Mouse (Mus musculus) left cerebral cortex, postnatal 36 days (tissue): Measurements from ENCODE around the gene Zbtb5. TPM values are rescaled to one million over a fixed set of nuclear protein-coding genes. Genes with fewer than 3 reads are reported as not detected.
"Not testable (repeated sequence)": the region's sequence is repeated elsewhere in the genome, so short reads cannot be mapped to it uniquely, and the experiment has no call there.

Experiments used
- DNase-seq, 2 experiments: peaks; one replicate each; pipeline ENCODE4 v3.0.0; 2021 to 2022; ENCODE audit warnings: low spot score in 2 of 2, mixed read lengths in 1 of 2
- intact Hi-C: fragments of 180-260 bp; cut with DNase I; formaldehyde crosslinking; loops from one replicate; pipeline ENCODE4 v1.15.1; 2025
- total RNA-seq, 2 experiments: library from RNA; stranded (reverse); gene quantifications; 2 replicates each; pipeline ENCODE4 v1.2.3; 2021

The Zbtb5 gene
- total RNA-seq, 2 experiments from 2014 or later, result 8.0 to 8.8 TPM

DNA sequence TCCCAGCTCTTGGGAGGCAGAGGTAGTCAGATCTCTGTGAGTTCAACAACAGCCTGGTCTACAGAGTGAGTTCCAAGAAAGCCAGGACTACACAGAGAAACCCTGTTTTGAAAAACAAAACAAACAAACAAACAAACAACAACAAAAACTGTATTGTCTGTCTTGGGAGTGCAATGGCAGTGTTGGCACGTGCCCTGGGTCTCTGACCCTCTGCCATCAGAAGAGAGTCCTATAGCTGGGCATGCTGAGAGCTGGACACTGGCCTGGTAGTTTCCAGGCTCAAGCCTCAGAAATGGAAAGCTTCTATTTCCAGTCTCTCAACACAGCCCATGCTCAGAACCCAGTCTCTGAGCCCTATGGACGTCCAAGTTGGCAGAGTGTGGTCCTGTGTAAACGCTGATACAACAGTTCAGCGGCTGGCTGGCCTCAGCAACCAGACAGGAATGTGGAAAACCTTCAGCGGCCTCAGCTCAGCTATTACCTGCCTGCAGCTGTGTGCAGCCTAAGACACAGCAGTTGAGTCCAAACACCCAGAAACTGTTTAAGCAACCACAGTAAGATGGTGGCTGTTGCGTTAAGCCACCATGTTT, 36.1 kb downstream of the Zbtb5 start:
- intact Hi-C loops, result no loop called here

DNA sequence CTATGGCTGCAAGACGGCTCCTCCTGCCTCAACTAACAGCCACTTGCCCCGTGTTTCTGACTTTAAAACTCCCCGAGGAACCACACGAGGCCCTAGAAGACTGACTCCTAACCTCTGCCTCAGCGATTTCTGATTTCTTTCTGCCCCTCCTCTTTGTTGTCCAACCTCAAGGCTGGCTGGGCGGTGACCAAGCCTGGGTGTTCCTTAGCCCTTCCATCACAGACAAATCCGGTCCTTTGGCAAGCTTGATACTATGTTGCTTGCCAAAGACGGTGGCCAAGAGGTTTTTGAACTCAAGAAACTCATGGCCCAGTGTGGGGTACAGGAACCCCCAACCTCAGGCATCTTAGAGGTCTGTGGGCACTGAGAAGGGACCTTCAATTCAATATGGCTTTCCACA, 37.9 kb downstream of the Zbtb5 start:
- intact Hi-C loops, result no loop called here
- DNase-seq, result no peak

More for the DNA sequence above, 36.1 kb downstream of the Zbtb5 start:
- no peak for DNase-seq

DNA sequence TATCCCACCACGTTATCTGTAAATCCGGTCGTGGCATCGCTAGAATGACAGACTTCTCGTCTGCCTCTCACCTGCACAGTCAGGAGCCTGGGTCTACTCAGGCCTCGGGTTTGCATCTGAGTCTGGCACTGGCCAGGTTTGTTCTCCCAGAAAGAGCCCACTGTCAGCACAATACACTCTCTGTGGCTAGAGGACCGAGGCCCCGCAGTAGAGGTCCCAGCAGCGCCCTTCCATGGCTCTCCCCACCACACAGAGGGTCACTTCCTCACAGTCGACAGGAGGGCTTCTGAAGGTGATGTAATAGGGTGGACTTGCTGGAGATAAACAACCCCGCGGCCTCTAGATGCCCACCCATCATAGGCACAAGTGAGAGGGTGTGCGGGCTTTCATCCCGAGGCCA, 38.3 kb downstream of the Zbtb5 start:
- DNase-seq, result no peak
- intact Hi-C loops, result loop anchor here (2.0 kb wide), 1 partner anchor 39 kb away; the partner anchor contains the start of gene Zbtb5

DNA sequence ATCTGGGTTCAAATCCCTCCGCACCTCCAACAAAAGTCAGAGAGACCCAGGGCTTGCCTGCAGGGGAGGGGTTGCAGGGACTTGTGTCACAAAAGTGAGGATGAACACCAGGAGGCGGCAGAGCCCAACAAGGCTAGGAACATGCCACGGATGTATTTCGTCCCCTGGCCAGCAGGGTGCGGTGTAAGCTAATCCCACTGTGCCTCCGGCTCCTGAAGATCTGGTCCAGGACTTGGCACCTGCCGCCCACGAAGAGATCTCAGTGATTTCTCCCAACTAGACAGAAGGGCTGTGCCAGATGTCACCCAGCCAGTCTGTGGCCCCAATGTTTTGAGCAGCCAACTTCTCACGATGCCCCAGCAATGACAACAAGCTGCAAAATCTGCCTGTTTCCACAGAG, 38.8 kb downstream of the Zbtb5 start:
- intact Hi-C loops, result loop anchor here (2.0 kb wide), 1 partner anchor 39 kb away; the partner anchor contains the start of gene Zbtb5
- DNase-seq, result peak; percentile 87 to 89

DNA sequence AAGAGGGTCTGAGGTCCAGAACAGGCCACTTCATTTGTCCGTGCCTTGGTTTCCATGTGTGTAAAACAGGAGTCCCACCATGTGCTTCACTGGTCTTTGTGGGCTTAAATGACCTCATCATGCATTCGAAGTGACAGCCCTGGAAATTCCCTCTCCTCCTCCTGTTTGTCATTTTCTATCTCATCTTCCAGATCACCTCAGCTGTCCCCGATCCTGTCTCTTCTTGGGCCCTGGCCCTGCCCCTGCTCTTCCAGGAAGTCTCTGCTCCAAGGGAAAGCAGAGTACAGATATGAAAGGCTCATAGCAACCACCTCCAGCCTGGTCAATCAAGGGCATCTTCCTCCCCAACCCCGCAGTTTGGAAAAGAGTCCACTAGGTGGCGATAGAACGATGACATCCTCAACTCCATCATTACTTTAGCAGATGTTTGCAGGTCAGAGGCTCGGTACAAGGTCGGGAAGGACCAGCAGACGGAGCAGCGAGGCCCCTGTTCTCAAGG, 41.6 kb downstream of the Zbtb5 start:
- no peak for DNase-seq
- intact Hi-C loops, result no loop called here

DNA sequence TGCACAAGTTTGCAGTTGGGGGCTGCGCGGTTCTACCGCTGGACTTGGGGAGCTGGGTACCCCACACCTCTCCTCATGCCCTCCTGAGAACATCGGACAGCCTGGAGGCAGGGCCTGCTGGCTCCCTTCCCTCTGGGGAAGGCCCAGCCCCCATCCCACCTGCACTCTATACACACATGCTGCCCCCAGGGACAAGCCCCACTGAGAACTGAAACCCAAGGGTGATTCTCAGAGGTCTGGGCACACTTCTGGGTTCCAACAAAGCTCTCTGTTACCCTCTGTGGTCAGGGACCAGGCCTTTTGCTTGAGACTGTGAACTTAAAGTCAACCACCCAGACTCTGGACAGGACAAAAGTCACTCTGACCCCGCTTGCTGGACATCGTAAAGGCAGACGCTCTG, 42.2 kb downstream of the Zbtb5 start:
- DNase-seq, result no peak
- intact Hi-C loops, result no loop called here

DNA sequence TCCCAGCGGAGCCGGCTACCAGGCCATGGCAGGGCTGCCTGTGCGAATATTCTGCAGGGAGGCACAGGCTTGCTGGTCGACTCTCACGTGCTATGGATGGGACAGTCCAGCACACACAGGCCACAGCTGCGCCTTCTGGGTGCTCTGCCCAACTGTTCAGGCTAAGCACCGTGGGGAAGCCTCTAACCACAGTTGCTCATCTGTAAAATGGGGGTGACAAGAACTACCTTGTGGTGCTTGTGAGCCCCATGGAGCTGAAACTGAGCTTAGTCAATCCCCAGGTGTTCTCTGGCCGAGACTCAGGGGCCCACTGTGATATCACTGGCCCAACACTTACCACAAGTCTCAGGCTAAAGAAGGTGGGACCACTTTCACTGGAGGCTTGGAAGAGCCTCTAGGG, 44.8 kb downstream of the Zbtb5 start:
- intact Hi-C loops, result no loop called here
- DNase-seq, result no peak

DNA sequence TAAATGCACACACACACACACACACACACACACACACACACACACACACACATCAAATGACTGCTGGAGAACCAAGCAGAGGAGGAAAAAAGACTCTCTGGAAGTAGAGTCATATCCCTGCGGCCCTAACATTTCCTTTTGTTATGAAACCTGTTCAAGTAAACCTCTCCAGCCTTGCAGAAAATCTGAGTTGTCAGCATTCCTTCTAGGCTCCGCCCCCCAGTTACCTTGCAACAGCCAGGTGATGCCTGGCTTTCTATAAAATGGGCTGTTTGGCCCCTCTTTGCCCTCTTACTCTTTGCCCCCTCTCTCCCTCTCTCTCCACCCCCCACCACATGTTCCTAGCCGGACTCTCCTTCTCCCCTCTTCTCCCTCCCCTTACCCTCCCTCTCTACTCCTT, 46.5 kb downstream of the Zbtb5 start:
- intact Hi-C loops, result no loop called here
- no peak for DNase-seq

DNA sequence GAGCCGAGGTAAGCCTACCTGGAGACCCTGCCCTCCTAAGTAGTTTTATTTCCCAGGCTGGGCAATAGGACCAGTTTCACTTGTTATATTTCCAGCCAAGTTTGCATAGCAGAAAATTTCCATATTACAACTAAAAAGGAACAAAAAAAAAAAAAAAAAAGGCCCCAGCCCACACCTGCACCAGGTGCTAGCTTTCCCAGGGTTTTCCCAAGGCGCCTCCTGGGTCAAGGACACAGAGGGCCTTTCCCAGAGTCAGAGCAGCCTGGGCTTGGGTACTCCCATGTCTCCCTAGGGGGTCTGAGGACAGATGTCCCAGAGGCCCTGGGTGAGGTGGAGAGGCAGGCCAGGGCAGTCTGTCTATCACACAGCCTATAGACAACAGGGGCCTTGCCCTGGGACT, 47.0 kb downstream of the Zbtb5 start:
- DNase-seq, result no peak
- intact Hi-C loops, result no loop called here

DNA sequence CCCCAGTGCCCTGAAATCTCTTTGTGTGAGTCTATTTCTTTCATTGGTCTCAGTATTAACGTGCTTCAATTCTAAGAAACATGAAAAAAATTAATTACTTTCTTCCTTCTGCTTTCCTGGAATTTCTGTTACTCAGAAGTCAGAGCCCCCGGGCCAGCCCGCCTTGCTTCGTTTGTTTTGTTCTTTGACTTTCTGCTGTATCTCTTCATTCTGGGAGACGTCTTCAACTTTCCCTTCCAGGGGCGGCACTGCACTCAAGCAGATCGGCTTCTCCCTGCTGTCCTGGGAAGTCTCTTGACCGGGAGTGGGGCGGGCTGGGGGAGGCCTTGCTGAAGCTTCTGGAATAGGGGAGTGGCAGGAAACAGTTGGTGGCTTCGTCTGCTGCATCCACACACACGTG, 49.1 kb downstream of the Zbtb5 start:
- intact Hi-C loops, result no loop called here
- no peak for DNase-seq

DNA sequence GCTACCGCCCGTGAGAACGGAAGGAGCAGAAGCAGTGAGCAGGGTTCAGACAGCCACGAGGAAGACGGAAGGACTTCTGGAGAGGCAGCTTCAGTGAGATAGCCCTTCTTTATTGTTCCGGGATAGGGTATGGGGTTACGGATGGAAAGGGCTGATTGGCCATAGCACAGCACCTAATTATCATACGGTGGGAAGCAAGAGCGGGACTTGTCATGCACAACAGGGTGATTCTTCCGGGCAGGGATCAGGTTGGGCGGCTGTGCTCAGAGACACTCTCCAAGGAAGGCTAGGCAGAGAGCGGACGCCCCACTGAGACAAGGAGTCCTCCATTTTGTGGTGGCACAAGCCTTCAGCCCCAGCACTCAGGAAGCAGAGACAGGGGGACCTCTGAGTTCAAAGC, 53.0 kb downstream of the Zbtb5 start:
- intact Hi-C loops, result no loop called here

DNA sequence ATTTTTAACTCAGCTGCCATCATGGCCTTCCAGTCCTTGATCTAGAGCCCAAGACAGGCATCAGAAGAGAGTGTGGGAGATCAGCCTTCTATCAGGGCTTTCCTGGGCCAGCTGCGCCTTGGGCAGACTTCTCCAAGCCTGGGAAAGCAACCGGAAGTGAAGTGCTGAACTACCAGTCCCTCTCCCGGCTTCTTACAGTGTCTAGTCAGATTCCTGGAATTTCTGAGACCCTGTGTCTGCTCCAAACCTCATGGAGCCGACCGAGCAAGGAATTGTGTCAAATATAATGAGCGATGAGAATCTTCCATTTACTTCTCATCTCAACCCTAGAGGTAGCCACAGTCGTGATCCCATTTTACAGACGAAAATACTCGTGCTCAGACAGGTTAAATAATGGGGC, 53.4 kb downstream of the Zbtb5 start:
- intact Hi-C loops, result no loop called here
- DNase-seq, result no peak

More for the DNA sequence above, 53.0 kb downstream of the Zbtb5 start:
- no peak for DNase-seq

DNA sequence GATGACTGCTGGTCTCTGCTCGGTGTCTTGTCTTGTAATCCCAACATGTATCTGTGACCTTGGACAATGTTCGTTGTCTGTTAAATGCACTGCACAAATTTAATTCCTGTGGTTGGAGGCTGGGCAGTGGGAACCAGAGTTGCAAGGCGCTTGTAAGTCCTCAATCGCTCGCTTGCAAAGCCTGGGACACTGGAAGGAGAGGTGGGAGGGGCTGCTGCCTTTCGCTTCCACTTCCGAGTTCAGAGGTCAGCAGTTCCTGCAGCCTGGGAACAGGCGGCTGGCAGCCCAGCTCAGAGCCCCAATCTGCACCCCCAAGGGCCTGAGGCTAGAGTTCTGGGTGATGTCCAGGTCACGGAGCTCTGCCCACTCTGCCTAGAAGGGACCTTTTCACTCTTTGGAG, 59.2 kb downstream of the Zbtb5 start:
- intact Hi-C loops, result no loop called here
- no peak for DNase-seq

DNA sequence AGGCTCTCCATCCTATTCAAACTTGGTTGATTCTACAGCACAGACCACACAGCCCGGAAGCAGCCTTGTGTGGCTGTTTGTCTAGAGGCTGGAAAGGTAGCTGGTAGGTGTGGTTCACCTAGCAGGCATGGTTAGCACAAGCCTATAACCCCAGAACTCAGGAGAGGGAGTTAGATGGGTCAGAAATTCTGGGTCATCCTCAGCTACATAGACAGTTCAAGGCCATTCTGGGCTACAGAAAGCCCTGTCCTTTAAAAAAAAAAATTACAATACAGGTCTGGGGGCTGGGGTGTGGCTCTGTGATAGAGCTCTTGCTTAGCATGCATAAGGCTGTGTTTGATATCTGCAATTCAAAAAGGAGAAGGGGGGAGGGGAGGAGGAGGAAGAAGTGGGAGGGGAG, 63.9 kb downstream of the Zbtb5 start:
- DNase-seq, result no peak
- intact Hi-C loops, result no loop called here

DNA sequence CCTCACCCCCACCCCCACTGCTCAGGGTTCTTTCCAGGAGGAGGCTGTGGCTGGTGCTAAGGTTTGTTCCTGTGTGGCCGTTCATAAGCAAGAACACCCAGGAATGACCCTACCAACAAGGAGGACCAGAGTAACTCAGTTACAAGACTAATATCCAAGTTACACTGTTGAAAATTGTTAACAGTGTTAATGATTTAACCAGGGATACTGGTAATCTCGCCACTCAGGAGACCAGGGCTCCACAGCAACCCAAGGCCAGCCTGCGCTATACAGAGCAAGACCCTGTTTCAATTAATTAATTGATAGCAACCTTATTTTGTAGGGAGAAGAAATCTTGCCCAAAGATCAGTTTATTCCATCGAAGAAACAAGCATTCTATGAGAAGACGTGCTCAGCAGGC, 64.7 kb downstream of the Zbtb5 start:
- no peak for DNase-seq
- intact Hi-C loops, result no loop called here

DNA sequence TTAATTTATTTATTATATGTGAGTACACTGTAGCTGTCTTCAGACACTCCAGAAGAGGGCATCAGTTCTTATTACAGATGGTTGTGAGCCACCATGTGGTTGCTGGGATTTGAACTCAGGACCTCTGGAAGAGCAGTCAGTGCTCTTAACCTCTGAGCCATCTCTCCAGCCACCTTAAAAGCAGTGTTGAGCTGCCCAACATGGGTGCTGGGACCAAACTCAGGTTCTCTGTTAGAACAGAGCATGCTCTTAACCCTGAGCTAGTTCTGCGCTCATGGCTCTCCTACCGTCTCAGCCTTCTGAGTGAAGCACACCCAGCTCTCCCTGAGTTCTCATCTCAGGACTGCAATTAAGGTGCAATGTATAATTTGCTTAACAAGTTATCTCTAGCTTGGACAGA, 66.1 kb downstream of the Zbtb5 start:
- intact Hi-C loops, DNase-seq: not testable (repeated sequence)

DNA sequence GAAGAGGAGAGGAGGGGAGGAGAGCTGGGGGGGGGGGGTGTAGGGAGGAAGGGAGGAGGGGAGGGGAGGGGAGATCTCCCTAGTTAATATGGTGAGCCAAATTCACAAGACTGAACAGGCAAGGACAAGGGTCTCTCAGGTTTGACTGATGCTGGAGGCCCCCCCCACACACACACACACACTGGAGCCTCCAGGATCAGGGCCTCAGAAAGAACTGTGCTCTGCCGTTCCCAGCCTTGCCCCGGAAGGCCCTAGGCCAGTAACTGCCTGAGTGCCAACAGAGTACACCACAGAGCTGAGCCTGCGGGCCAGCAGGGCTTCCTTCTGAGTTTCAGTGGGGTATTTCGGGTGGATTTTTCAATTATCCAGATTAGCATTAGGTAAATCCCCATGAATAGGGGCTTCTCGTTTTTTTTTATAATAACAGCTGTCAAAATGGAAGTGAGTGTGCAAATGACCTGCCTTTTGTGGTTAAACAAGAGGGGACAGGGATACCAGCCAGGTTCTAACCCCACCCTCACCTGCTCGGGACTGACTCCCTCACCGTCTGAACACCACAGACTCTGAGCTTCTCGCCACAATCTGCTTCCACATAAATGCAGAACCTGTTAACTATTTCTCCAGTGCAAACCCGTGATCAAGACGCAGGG, 67.7 kb downstream of the Zbtb5 start:
- intact Hi-C loops, result no loop called here
- no peak for DNase-seq

DNA sequence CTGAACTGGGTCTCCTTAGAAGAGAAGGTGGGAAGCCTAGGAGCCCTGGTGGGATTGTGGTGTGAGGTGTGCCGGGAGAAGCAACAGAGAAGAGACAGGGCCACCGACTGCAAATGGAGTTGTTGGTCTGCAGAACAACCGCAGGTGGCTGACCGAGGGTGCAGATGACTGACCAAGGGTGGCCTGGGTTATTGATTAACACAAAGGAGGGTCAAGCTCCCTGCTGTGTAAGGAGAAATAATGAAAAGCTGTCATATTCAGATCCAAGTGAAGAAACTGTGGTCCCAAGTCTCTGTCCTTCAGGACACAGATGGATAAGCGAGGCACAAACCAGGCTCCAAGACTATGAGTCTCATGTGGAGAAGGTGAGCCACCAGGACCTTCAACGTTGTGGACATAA, 68.7 kb downstream of the Zbtb5 start:
- intact Hi-C loops, result no loop called here
- DNase-seq, result no peak

DNA sequence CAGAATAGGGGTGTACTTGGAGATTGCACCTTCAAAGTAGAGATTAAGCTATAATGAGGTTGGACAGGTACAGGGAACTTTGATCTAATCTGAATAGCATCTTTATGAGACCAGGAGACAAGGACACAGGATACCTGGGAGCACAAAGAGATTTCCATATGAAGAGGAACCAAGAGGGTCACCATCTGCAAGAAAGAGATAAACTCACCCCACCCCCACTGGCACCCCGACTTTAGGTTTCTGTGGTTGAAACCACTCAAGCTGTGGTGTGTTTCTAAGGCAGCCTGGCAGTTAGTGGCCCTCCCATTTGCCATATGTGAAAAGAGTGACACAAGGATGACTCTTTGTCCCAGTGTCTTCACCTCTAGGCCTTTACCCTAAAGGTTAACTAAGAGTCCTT, 70.0 kb downstream of the Zbtb5 start:
- intact Hi-C loops, result no loop called here

More for the DNA sequence above, 70.0 kb downstream of the Zbtb5 start:
- no peak for DNase-seq
